Mouse (Mus musculus): ENCODE results near the gene Zglp1. TPM values are rescaled to one million over a fixed set of nuclear protein-coding genes. Genes with fewer than 3 reads are reported as not detected.

Gene Zglp1
- polyA plus RNA-seq, 1 experiment from 2014 or later = 1.3 TPM

GRCm38 (mm10) chr9:21032491-21032890 lies 34.4 kb downstream of the Zglp1 start:
- H3K9me3 ChIP-seq = no peaks in the 10 kb centered on the region
- H3K4me2 ChIP-seq (replicated peaks) = peak overlapping the region; percentile 94
- H3K27ac ChIP-seq = no peak overlapping the region
- H3K4me1 ChIP-seq = peaks cover 66% of the 10 kb centered on the region
- no peak for ATAC-seq (ENCODE audit: low FRiP score, low read depth)
- H3K36me3 ChIP-seq = no peaks in the 10 kb centered on the region
- H3K27me3 ChIP-seq = peaks cover 95% of the 10 kb centered on the region
- peak overlapping the region; percentile 53 for H3K4me3 ChIP-seq
- 1% methylated on average over 7 of the region's 7 CpGs for WGBS
- peak overlapping the region; percentile 61; the same call in 1 of the 2 replicates for H3K9ac ChIP-seq

DNA sequence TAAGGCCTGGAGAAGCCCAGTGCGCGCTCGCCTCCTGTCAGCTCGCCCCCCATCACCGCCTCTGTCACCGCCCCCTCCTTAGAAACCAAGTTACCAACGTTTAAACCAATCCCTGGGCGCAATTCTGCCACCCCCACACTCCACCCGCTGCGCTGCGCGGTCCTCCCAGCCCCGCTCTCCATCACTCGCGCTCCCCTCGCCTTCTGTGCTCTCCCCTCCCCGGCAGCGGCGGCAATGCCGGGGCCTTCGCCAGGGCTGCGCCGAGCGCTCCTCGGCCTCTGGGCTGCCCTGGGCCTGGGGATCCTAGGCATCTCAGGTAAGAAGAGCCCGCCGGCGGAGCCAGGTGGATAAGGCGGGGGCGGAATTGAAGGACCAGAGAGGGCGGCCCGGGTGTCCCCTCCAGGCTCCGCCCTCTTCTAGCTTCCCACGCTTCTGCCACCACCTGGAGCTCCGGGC lies 35.0 kb downstream of the Zglp1 start, which contains the start of gene Icam5:
Gene Icam5 (plus strand): TSS at position 178 of the 456 bp plus-strand sequence.
- 0 out of 2 replicates have a peak, but pooled peaks have one; percentile 0 for ATAC-seq (ENCODE audit: low FRiP score, low read depth)
- 0% methylated on average over 35 of the region's 35 CpGs for WGBS

DNA sequence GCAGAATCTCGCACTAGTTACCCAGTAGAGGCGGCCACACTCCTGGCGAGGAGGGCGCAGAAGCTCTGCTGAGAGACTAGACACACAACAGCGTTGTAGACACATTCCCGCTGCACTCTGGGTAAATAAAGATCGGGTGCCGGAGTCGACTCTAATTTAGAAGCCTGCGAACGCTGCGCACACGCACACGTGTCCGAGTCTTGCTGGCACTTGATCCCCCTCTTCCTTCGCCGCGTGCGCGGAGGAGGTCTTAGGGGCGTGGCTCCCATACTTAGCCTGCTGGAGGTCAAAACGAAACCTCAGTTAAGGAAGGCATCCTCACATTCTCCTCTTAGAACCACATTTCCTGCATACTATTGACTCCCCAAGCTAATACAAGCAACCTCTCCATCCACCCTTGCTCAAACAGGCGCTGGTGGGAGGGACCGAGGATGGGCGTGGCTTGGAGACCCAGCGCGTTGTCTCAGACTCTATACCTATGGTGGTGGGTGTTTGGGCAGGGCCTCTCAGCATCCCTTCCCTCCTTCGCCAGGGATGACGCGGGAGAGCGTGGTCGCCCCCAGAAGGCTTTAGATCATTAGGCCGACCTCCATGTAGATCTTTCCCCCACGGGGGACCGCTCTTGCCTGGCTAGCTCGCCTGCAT lies 35.5 kb downstream of the Zglp1 start:
- Histone ChIP-seq H3K4me3 (peak overlapping the region; percentile 53), H3K4me1 (peaks cover 55% of the 10 kb centered on the region), H3K27ac (no peak overlapping the region; the same call in 1 of the 2 replicates), H3K36me3 (no peaks in the 10 kb centered on the region), H3K9me3 (no peaks in the 10 kb centered on the region), H3K27me3 (peaks cover 93% of the 10 kb centered on the region), H3K4me2 (replicated peaks) (peak overlapping the region; percentile 94), H3K9ac (peak overlapping the region; percentile 46; the same call in 1 of the 2 replicates)
- under 1% methylated on average over 36 of the region's 36 CpGs for WGBS
- peak; percentile 21 for ATAC-seq (ENCODE audit: low FRiP score, low read depth)

More for the DNA sequence above, 35.0 kb downstream of the Zglp1 start, which contains the start of gene Icam5:
- Histone ChIP-seq H3K27ac (no peak within 1 kb of the TSS; the same call in 1 of the 2 replicates), H3K27me3 (peaks cover 93% of the 10 kb centered on the region), H3K4me3 (peak within 1 kb of the TSS; percentile 53), H3K4me1 (peaks cover 60% of the 10 kb centered on the region), H3K9ac (peak within 1 kb of the TSS; percentile 61), H3K4me2 (replicated peaks) (peak within 1 kb of the TSS; percentile 94), H3K9me3 (no peaks in the 10 kb centered on the region), H3K36me3 (no peaks in the 10 kb centered on the region)

GRCm38 (mm10) chr9:21030781-21031250 lies 36.1 kb downstream of the Zglp1 start:
- Histone ChIP-seq H3K4me2 (replicated peaks) (peak overlapping the region; percentile 94), H3K9ac (no peak overlapping the region), H3K9me3 (no peaks in the 10 kb centered on the region), H3K36me3 (no peaks in the 10 kb centered on the region), H3K4me1 (peaks cover 51% of the 10 kb centered on the region), H3K27ac (no peak overlapping the region; the same call in 1 of the 2 replicates), H3K27me3 (peaks cover 89% of the 10 kb centered on the region), H3K4me3 (peak overlapping the region; percentile 53)
- ATAC-seq (ENCODE audit: low FRiP score, low read depth) = 0 out of 2 replicates have a peak, but pooled peaks have one; percentile 55
- WGBS = under 1% methylated on average over 13 of the region's 13 CpGs

GRCm38 (mm10) chr9:21030055-21030600 lies 36.8 kb downstream of the Zglp1 start:
- H3K27me3 ChIP-seq = peaks cover 88% of the 10 kb centered on the region
- peak overlapping the region; percentile 53 for H3K4me3 ChIP-seq
- no peaks in the 10 kb centered on the region for H3K9me3 ChIP-seq
- no peak overlapping the region for H3K27ac ChIP-seq
- H3K36me3 ChIP-seq = no peaks in the 10 kb centered on the region
- WGBS = 20% methylated on average over 22 of the region's 22 CpGs
- peak overlapping the region; percentile 94 for H3K4me2 ChIP-seq (replicated peaks)
- H3K9ac ChIP-seq = no peak overlapping the region
- no peak for ATAC-seq (ENCODE audit: low FRiP score, low read depth)
- peaks cover 51% of the 10 kb centered on the region for H3K4me1 ChIP-seq

- H3K4me1 ChIP-seq = peaks cover 46% of the 10 kb centered on the region
- H3K4me3 ChIP-seq = peak within 1 kb of the TSS; percentile 53
- peak within 1 kb of the TSS; percentile 53; the same call in 1 of the 2 replicates for H3K9ac ChIP-seq
- no peak within 1 kb of the TSS for H3K27ac ChIP-seq
- no peaks in the 10 kb centered on the region for H3K9me3 ChIP-seq
- no peaks in the 10 kb centered on the region for H3K36me3 ChIP-seq
- WGBS = 2% methylated on average over 37 of the region's 37 CpGs
- peaks cover 82% of the 10 kb centered on the region for H3K27me3 ChIP-seq
- ATAC-seq (ENCODE audit: low FRiP score, low read depth) = no peak
- peak within 1 kb of the TSS; percentile 94 for H3K4me2 ChIP-seq (replicated peaks)
These were observed 37.4 kb downstream of the Zglp1 start, which contains the start of gene Icam4 for GRCm38 (mm10) chr9:21029291-21030054. Gene Icam4 (plus strand): TSS chr9:21029373.

DNA sequence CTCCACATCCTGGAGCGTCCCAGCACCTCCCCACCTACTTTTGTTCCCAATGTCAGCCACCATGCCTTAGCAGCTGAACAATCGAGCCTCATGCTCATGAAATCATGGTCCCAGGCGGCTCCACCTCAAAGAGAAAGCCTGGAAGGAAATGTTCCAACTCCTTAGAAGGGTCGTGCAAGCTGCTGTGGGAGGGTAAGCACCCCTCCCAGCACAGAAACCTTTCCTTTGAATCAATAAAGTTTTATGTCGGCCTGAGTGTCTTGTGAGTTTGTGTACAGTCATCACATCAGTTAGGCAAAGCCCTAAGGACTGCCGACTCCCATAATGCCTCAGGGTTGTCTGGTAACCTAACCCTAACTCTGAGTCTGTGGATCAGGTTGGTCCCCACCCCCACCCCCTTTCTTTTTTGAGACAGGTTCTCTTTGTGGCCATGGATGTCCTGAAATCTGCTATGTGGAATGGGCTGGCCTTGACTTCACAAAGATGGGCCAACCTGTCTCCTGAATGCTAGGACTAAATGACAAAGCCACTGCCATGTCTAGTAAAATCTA lies 38.3 kb downstream of the Zglp1 start:
- Histone ChIP-seq H3K4me1 (peaks cover 45% of the 10 kb centered on the region), H3K27me3 (peaks cover 73% of the 10 kb centered on the region), H3K36me3 (no peaks in the 10 kb centered on the region), H3K27ac (no peak overlapping the region), H3K4me2 (replicated peaks) (no peak overlapping the region), H3K9ac (no peak overlapping the region), H3K9me3 (no peaks in the 10 kb centered on the region), H3K4me3 (peak overlapping the region; percentile 37; the same call in 1 of the 2 replicates)
- ATAC-seq (ENCODE audit: low FRiP score, low read depth) = no peak
- WGBS = 61% methylated on average over 6 of the region's 6 CpGs

GRCm38 (mm10) chr9:21027774-21028290 lies 39.1 kb downstream of the Zglp1 start:
- Histone ChIP-seq H3K4me2 (replicated peaks) (no peak overlapping the region), H3K27ac (no peak overlapping the region), H3K4me3 (no peak overlapping the region), H3K9me3 (no peaks in the 10 kb centered on the region), H3K27me3 (peaks cover 65% of the 10 kb centered on the region), H3K4me1 (peaks cover 38% of the 10 kb centered on the region), H3K9ac (no peak overlapping the region), H3K36me3 (no peaks in the 10 kb centered on the region)
- ATAC-seq (ENCODE audit: low FRiP score, low read depth) = no peak
- 38% methylated on average over 8 of the region's 8 CpGs for WGBS

GRCm38 (mm10) chr9:21026849-21027248 lies 40.0 kb downstream of the Zglp1 start:
- Histone ChIP-seq H3K4me3 (no peak overlapping the region), H3K36me3 (no peaks in the 10 kb centered on the region), H3K9me3 (no peaks in the 10 kb centered on the region), H3K27ac (no peak overlapping the region), H3K27me3 (peaks cover 56% of the 10 kb centered on the region), H3K9ac (no peak overlapping the region), H3K4me1 (peaks cover 28% of the 10 kb centered on the region), H3K4me2 (replicated peaks) (no peak overlapping the region)
- no peak for ATAC-seq (ENCODE audit: low FRiP score, low read depth)
- WGBS = 83% methylated on average over 12 of the region's 12 CpGs

DNA sequence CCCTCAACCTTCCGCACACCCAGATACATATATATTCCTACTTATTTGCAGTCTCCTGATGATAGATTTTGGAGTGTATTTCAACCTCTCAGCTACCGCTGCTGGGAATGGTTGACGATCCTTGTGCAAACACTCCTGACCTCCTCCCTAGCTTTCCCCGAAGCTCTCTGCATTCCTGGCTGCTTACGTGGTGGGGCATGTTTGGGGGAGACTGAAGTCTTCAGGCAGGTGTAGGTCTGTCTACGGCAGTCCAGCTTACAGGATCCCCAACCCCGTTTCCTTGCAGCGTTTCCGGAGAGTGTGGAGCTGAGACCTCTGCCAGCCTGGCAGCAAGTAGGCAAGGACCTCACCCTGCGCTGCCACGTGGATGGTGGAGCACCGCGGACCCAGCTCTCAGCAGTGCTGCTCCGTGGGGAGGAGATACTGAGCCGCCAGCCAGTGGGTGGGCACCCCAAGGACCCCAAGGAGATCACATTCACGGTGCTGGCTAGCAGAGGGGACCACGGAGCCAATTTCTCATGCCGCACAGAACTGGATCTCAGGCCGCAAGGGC lies 41.6 kb downstream of the Zglp1 start:
- Histone ChIP-seq H3K4me3 (no peak overlapping the region), H3K4me1 (peaks cover 14% of the 10 kb centered on the region), H3K36me3 (no peaks in the 10 kb centered on the region), H3K27me3 (peaks cover 47% of the 10 kb centered on the region), H3K27ac (no peak overlapping the region), H3K9ac (no peak overlapping the region; the same call in 1 of the 2 replicates), H3K9me3 (no peaks in the 10 kb centered on the region), H3K4me2 (replicated peaks) (no peak overlapping the region)
- 72% methylated on average over 19 of the region's 19 CpGs for WGBS
- no peak for ATAC-seq (ENCODE audit: low FRiP score, low read depth)

DNA sequence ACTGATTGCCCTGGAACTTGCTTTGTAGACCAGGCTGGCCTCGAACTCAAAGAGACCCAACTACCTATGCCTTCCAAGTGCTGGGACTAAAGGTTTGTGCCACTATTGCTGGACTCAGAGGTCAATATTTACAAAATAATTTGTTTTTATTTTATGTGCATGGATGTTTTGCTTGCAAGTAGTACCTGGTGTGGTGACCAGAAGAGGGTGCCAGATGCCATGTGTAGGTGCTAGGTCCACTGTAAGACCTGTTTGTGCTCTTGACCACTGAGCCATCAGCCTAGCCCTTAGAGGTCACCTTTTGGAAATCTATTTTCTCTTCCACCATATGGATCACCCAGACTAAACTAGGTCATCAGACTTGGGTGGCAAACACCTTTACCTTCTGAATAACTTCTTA lies 44.2 kb downstream of the Zglp1 start:
- no peak for ATAC-seq (ENCODE audit: low FRiP score, low read depth)
- H3K27ac ChIP-seq = no peak overlapping the region
- H3K36me3 ChIP-seq = no peaks in the 10 kb centered on the region
- no peak overlapping the region for H3K9ac ChIP-seq
- WGBS = 76% methylated on average over 1 of the region's 1 CpGs
- H3K4me1 ChIP-seq = no peaks in the 10 kb centered on the region
- H3K4me2 ChIP-seq (replicated peaks) = no peak overlapping the region
- H3K9me3 ChIP-seq = no peaks in the 10 kb centered on the region
- no peak overlapping the region for H3K4me3 ChIP-seq
- H3K27me3 ChIP-seq = peaks cover 37% of the 10 kb centered on the region

Measured in limb, embryonic 13.5 days (tissue).